Mouse (Mus musculus) CH12.LX (cell line): ENCODE results near the gene Serpinb6d. TPM values are rescaled to one million over a fixed set of nuclear protein-coding genes. Genes with fewer than 3 reads are reported as not detected.

ENCODE experiments used
- DNase-seq: peaks from one replicate; pipeline ENCODE4 v3.0.0-alpha.2; 2013; ENCODE audit errors: extremely low read depth
- H3K27ac ChIP-seq: 2 replicates; pipeline ENCODE4 v1.5.1; 2012; ENCODE audit warnings: low read depth, mild to moderate bottlenecking, control low read depth, moderate library complexity; ENCODE audit not compliant: insufficient read depth
- H3K27me3 ChIP-seq: replicated peaks from 2 replicates; pipeline ENCODE3; 2012; ENCODE audit warnings: inconsistent platforms
- H3K36me3 ChIP-seq, 2 experiments: replicated peaks in 1 of 2; 2 replicates each; pipeline versions ENCODE3 to v1.6.1; 2012; ENCODE audit warnings: inconsistent platforms in 1 of 2, low read length in 1 of 2, mild to moderate bottlenecking in 1 of 2, mixed read lengths in 1 of 2, moderate library complexity in 1 of 2; ENCODE audit not compliant: control insufficient read depth in 1 of 2, insufficient read depth in 1 of 2
- H3K4me1 ChIP-seq, 2 experiments: 2 replicates each; pipeline ENCODE4 v1.6.1; 2012; ENCODE audit warnings: inconsistent platforms in 1 of 2, moderate library complexity in 1 of 2; ENCODE audit not compliant: insufficient read depth in 2 of 2, control insufficient read depth in 1 of 2
- H3K4me2 ChIP-seq: 2 replicates; pipeline ENCODE4 v1.6.1; 2012; ENCODE audit warnings: low read depth, mild to moderate bottlenecking, control low read depth; ENCODE audit not compliant: poor library complexity, insufficient read depth, severe bottlenecking
- H3K4me3 ChIP-seq, 3 experiments: fragments of 150-350 bp in 1 of 3; sonication (generic) in 1 of 3; replicated peaks in 1 of 3; 2 replicates each; pipeline versions ENCODE3 to v1.5.1; 2011 to 2012; ENCODE audit warnings: low read depth in 2 of 3, low read length in 2 of 3, mild to moderate bottlenecking in 2 of 3, moderate library complexity in 2 of 3, control low read depth in 1 of 3, improper control_type of control experiment in 1 of 3, inconsistent platforms in 1 of 3, mixed read lengths in 1 of 3; ENCODE audit not compliant: poor library complexity in 1 of 3
- H3K79me2 ChIP-seq: replicated peaks from 2 replicates; pipeline ENCODE4 v1.6.1; 2012; ENCODE audit warnings: mild to moderate bottlenecking, moderate library complexity; ENCODE audit not compliant: control insufficient read depth, poor library complexity, insufficient read depth, severe bottlenecking; ENCODE audit errors: extremely low read depth
- H3K9ac ChIP-seq: 2 replicates; pipeline ENCODE4 v1.6.1; 2012; ENCODE audit warnings: low read depth, mild to moderate bottlenecking, control low read depth, moderate library complexity; ENCODE audit not compliant: insufficient read depth
- H3K9me3 ChIP-seq: replicated peaks from 2 replicates; pipeline ENCODE3; 2012; ENCODE audit warnings: low read length, inconsistent platforms, mixed read lengths
- CHD1 ChIP-seq: IDR thresholded peaks from 2 replicates; pipeline ENCODE4 v1.6.1; 2012; ENCODE audit warnings: low read depth, low read length, improper control_type of control experiment, inconsistent platforms
- CTCF ChIP-seq, 2 experiments: IDR thresholded peaks in 1 of 2; conservative IDR thresholded peaks in 1 of 2; 2 replicates each; pipeline ENCODE4 v1.5.1; 2011 to 2012; ENCODE audit warnings: low read depth in 2 of 2, low read length in 2 of 2, improper control_type of control experiment in 1 of 2, inconsistent platforms in 1 of 2, mild to moderate bottlenecking in 1 of 2, moderate library complexity in 1 of 2
- ELF1 ChIP-seq: IDR thresholded peaks from 2 replicates; pipeline ENCODE4 v1.6.1; 2014; ENCODE audit warnings: low read depth, mild to moderate bottlenecking, inconsistent platforms, low read length, improper control_type of control experiment
- HCFC1 ChIP-seq: IDR thresholded peaks from 2 replicates; pipeline ENCODE4 v1.6.1; 2012; ENCODE audit warnings: low read depth, mild to moderate bottlenecking, inconsistent platforms, low read length, improper control_type of control experiment
- JUND ChIP-seq: conservative IDR thresholded peaks from 2 replicates; pipeline ENCODE4 v1.6.1; 2011; ENCODE audit warnings: low read depth, low read length, improper control_type of control experiment
- PAX5 ChIP-seq: IDR thresholded peaks from 2 replicates; pipeline ENCODE4 v1.6.1; 2012; ENCODE audit warnings: low read length, inconsistent platforms, mixed read lengths
- SIN3A ChIP-seq: IDR thresholded peaks from 2 replicates; pipeline ENCODE4 v1.6.1; 2012; ENCODE audit warnings: low read length, improper control_type of control experiment, inconsistent platforms
- USF2 ChIP-seq: conservative IDR thresholded peaks from 2 replicates; pipeline ENCODE4 v1.6.1; 2011; ENCODE audit warnings: low read depth, low read length, improper control_type of control experiment
- ZC3H11A ChIP-seq: IDR thresholded peaks from 2 replicates; pipeline ENCODE4 v1.6.1; 2012; ENCODE audit warnings: low read depth, mild to moderate bottlenecking, inconsistent platforms, low read length, improper control_type of control experiment
- ZKSCAN1 ChIP-seq: IDR thresholded peaks from 2 replicates; pipeline ENCODE4 v1.6.1; 2012; ENCODE audit warnings: low read depth, inconsistent platforms, low read length, improper control_type of control experiment, borderline replicate concordance
- dilution Hi-C: fragments of 300-500 bp; cut with MboI; formaldehyde crosslinking; loops from 2 replicates; pipeline ENCODE4 v1.14.3; 2020; ENCODE audit warnings: low sequenced_read_pairs; ENCODE audit not compliant: extremely low pct_unique_long_range_greater_than_20kb, extremely low pct_ligation_motif_present
- in situ Hi-C: fragments of 300-500 bp; cut with MboI; formaldehyde crosslinking; loops from 3 replicates; pipeline ENCODE4 v1.14.3; 2019; ENCODE audit warnings: low sequenced_read_pairs, low pct_ligation_motif_present, low pct_unique_long_range_greater_than_20kb, mixed read lengths
- polyA plus RNA-seq: library from polyadenylated mRNA; unstranded; fragments of >175 nt; gene quantifications from 2 replicates; pipeline ENCODE4 v1.2.1, GENCODE M21; 2012; ENCODE audit warnings: low read depth; ENCODE audit not compliant: insufficient read length
- total RNA-seq, 2 experiments: library from RNA; depleted of rRNA; stranded (reverse); fragments of 300-350 nt in 1 of 2; fragments of >200 nt in 1 of 2; gene quantifications; 2 replicates each; pipeline ENCODE4 v1.2.3; 2012 to 2014

The Serpinb6d gene
- total RNA-seq (2012; rRNA removed) = not detected in 2 replicates
- total RNA-seq (2014; rRNA removed) = not detected in 2 replicates
- polyA plus RNA-seq = not detected in 2 replicates

DNA sequence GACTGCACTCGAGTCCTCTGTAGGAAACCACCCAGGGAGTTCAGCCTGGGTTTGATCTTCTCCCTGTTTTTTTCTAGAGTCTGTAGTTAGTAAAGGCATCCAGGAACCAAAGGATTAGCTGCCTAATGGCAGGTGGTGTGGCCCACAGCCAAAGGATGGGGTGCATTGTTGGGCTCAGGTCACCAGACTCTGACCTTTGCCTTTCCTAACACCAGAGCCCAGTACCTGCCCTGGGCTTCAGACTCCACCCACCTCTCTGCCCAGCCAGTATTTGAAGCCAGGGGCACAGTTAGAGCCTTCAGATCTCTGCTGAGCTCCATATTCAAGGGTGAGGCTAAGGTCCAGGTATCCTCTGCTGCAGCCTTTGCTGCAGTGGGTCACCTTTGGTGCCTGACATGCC lies at the start of gene Serpinb6d:
Gene Serpinb6d (plus strand): TSS at position 301 of the 400 bp plus-strand sequence.
- no peak for DNase-seq
- Histone ChIP-seq H3K4me1 (no peaks in the 10 kb centered on the region), H3K9me3 (no peaks in the 10 kb centered on the region), H3K27ac (no peak within 1 kb of the TSS), H3K9ac (no peak within 1 kb of the TSS), H3K79me2 (no peaks in the 10 kb centered on the region), H3K4me3 (no peak within 1 kb of the TSS), H3K27me3 (no peaks in the 10 kb centered on the region), H3K36me3 (no peaks in the 10 kb centered on the region), H3K4me2 (no peak within 1 kb of the TSS)
- no peak for TF ChIP-seq ELF1
- TF ChIP-seq SIN3A = no peak
- no peak for TF ChIP-seq JUND
- dilution Hi-C loops (no loop called here), in situ Hi-C loops (no loop called here)

- H3K4me2 ChIP-seq = no peak overlapping the region
- no peaks in the 10 kb centered on the region for H3K9me3 ChIP-seq
- in situ Hi-C loops = no loop called here
- dilution Hi-C loops = no loop called here
- H3K36me3 ChIP-seq = no peaks in the 10 kb centered on the region
- H3K27ac ChIP-seq = no peak overlapping the region
- TF ChIP-seq PAX5 (no peak), CTCF (conservative IDR thresholded peaks at IDR 0.05 in 1 of 2, IDR thresholded peaks at IDR 0.05 in 1 of 2; ENCODE audit: low read depth in 2 of 2, low read length in 2 of 2) (no peak), ZKSCAN1 (no peak), SIN3A (no peak), USF2 (no peak), CHD1 (no peak), HCFC1 (no peak)
- H3K9ac ChIP-seq = no peak overlapping the region
- no peak overlapping the region for H3K4me3 ChIP-seq
- no peaks in the 10 kb centered on the region for H3K27me3 ChIP-seq
- no peaks in the 10 kb centered on the region for H3K79me2 ChIP-seq
- DNase-seq = no peak
- H3K4me1 ChIP-seq = no peaks in the 10 kb centered on the region
These were observed 38.3 kb upstream of the Serpinb6d start for GRCm38 (mm10) chr13:33622921-33623320.

GRCm38 (mm10) chr13:33642540-33642939 lies 18.7 kb upstream of the Serpinb6d start:
- in situ Hi-C loops (no loop called here), dilution Hi-C loops (no loop called here)
- Histone ChIP-seq H3K27ac (no peak overlapping the region), H3K79me2 (no peaks in the 10 kb centered on the region), H3K27me3 (no peaks in the 10 kb centered on the region), H3K4me3 (no peak overlapping the region), H3K4me2 (no peak overlapping the region), H3K9ac (no peak overlapping the region), H3K36me3 (no peaks in the 10 kb centered on the region), H3K9me3 (no peaks in the 10 kb centered on the region), H3K4me1 (no peaks in the 10 kb centered on the region)
- TF ChIP-seq ZC3H11A = no peak
- DNase-seq = no peak
